Mouse (Mus musculus) intestine, embryonic 15.5 days (tissue): ENCODE results near the gene Gab2. TPM values are rescaled to one million over a fixed set of nuclear protein-coding genes. Genes with fewer than 3 reads are reported as not detected.

Experiments
- ATAC-seq: fragments of 200-750 bp; cut with Nextera tagmentation; 2 replicates; pipeline ENCODE4 v1.8.0; 2017; ENCODE audit warnings: moderate TSS enrichment, moderate library complexity
- H3K27ac ChIP-seq: fragments of 300-500 bp; sonication (generic); 2 replicates; pipeline ENCODE4 v1.5.1; 2015; ENCODE audit warnings: mild to moderate bottlenecking, inconsistent platforms
- H3K27me3 ChIP-seq: fragments of 300-500 bp; sonication (generic); replicated peaks from 2 replicates; pipeline ENCODE4 v1.6.1; 2015; ENCODE audit warnings: inconsistent platforms
- H3K36me3 ChIP-seq: fragments of 300-500 bp; sonication (generic); 2 replicates; pipeline ENCODE4 v1.6.1; 2015; ENCODE audit warnings: inconsistent platforms
- H3K4me1 ChIP-seq: fragments of 300-500 bp; sonication (generic); replicated peaks from 2 replicates; pipeline ENCODE4 v1.6.1; 2015; ENCODE audit warnings: inconsistent platforms
- H3K4me2 ChIP-seq: fragments of 300-500 bp; sonication (generic); replicated peaks from 2 replicates; pipeline ENCODE4 v1.6.1; 2015; ENCODE audit warnings: mild to moderate bottlenecking, inconsistent platforms
- H3K4me3 ChIP-seq: fragments of 300-500 bp; sonication (generic); replicated peaks from 2 replicates; pipeline ENCODE4 v1.5.1; 2015; ENCODE audit warnings: inconsistent platforms
- H3K9ac ChIP-seq: fragments of 300-500 bp; sonication (generic); 2 replicates; pipeline ENCODE4 v1.6.1; 2015; ENCODE audit warnings: inconsistent platforms
- H3K9me3 ChIP-seq: fragments of 300-500 bp; sonication (generic); 2 replicates; pipeline ENCODE4 v1.6.1; 2016; ENCODE audit warnings: inconsistent platforms
- WGBS: fragments of 180-500 bp; shearing (Covaris S2); methylation state at CpG from one replicate; pipeline ENCODE4 v1.1.7; 2015; 5-methylcytosine and 5-hydroxymethylcytosine counted together
- polyA plus RNA-seq: library from polyadenylated mRNA; unstranded; fragments of >200 nt; fragmentation: Nextera tagmentation; extraction: Ambion mirVana; gene quantifications from 2 replicates; pipeline ENCODE4 v1.2.1, GENCODE M21; 2015

The Gab2 gene
- polyA plus RNA-seq: 7.7 and 8.0 TPM in 2 replicates

DNA sequence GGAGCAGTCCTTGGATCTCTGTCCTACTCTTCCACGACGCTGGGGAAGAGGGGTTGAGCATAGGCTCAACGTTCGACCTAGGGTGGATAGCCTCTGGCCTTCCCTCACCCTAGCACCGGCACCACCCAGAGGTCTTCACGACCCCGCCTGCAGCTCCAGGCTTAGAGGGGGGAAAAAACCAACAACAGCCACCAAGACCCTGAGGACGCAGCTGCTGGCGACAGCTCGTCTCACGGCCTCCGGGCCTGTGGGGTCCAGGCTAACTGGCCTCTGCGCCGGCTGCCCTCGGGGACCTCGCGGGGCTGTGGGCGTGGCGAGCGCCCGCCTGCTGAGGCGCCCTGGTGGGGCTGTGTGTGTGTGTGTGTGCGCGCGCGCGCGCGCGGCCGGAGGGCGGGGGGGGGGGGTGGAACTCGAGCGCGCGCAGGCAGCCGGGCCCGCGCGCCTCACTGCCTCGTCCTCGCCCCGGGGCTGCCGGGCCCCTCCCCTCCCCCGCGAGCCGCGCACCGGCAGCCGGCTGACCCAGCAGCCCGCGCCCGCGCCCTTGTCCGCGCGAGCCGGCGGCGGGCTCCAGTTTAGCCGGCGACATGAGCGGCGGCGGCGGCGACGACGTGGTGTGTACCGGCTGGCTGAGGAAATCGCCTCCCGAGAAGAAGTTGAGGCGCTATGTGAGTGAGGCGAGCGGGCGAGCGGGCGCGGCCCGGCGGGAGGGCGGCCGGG, at the start of gene Gab2:
Gene Gab2 (plus strand): TSS at position 345 of the 717 bp plus-strand sequence.
- H3K36me3 ChIP-seq: no peaks in the 10 kb centered on the region
- under 1% methylated on average over 49 of the region's 83 CpGs for WGBS

DNA sequence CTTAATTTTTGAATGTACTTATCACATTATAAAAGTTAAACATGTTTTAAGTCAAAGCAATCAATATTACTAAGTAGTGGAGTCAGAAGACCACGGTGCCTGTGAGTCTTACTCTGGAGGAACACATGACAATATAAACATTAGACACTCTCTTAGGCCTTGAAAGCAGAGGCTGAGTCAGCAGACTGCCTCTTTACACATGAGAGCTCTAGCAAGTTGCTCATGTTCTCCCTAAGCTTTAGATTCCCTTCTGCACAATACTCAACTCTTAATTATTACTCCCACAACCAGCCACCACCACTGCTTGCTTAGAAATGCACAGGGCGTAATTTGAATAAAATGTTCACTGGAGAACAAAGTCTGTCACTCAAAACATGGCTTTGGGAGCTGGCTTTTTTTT, 49.0 kb upstream of the Gab2 start:
- Histone ChIP-seq H3K36me3 (no peaks in the 10 kb centered on the region), H3K9me3 (no peaks in the 10 kb centered on the region), H3K4me2 (no peak overlapping the region), H3K4me3 (no peak overlapping the region), H3K27me3 (no peaks in the 10 kb centered on the region), H3K4me1 (no peaks in the 10 kb centered on the region), H3K9ac (no peak overlapping the region), H3K27ac (no peak overlapping the region)
- WGBS: 66% methylated on average over 2 of the region's 2 CpGs
- ATAC-seq: no peak

More for the DNA sequence above, at the start of gene Gab2:
- peak; percentile 87 for ATAC-seq
- Histone ChIP-seq H3K27me3 (no peaks in the 10 kb centered on the region), H3K9me3 (no peaks in the 10 kb centered on the region), H3K9ac (peak within 1 kb of the TSS; percentile 93), H3K4me1 (peaks cover 10% of the 10 kb centered on the region), H3K4me3 (peak within 1 kb of the TSS; percentile 96), H3K4me2 (peak within 1 kb of the TSS; percentile 87), H3K27ac (peak within 1 kb of the TSS; percentile 93)

DNA sequence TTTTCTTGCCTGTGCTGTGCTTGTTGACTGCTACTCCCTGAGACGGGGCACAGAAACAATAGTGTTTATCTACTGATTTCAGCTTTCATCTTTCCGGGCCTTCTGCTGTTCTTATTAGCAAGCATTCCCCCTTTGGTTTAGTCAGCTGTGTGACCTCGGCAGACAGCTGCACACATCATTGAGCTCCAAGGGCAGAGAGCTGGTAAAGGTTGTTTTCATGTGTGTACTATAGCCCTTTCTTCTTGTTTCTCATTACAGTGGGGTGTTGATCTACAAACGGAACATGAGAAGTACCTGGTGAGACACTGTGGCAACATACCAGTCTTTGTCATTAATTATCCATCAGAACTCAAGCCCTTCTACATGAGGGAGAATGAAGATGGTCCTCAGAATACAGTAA, 41.7 kb upstream of the Gab2 start:
- no peak overlapping the region for H3K9ac ChIP-seq
- H3K9me3 ChIP-seq: no peaks in the 10 kb centered on the region
- ATAC-seq: no peak
- no peaks in the 10 kb centered on the region for H3K4me1 ChIP-seq
- H3K27me3 ChIP-seq: no peaks in the 10 kb centered on the region
- H3K27ac ChIP-seq: no peak overlapping the region
- WGBS: 77% methylated on average over 4 of the region's 4 CpGs
- no peak overlapping the region for H3K4me3 ChIP-seq
- H3K36me3 ChIP-seq: no peaks in the 10 kb centered on the region
- H3K4me2 ChIP-seq: no peak overlapping the region

DNA sequence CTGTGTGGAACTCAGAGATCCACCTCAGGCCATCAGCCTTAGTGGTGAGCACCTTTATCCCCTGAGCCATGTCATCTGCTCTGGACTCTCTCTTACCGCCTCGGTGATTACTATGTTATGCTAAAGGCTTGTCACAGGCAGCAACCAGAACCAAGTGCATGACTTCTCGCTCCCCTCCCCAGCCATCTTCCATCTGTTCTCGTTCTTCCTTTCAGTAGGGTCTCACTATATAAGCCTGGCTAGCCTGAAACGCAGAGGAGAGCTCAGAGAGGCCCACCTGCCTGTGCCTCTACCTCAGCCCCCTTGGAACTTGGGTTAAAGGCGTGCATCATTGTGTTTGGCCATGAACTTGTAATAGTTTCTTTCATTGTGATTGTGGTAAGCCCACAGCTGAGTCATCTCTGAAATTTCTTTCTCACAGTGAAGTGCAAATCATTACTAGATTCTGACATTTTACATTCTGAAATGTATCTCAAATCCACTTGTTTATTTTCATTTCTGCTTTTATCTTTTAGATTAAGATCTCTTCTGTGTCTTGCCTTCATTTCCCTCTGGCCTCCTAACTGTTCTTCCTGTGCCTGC, 39.4 kb upstream of the Gab2 start:
- H3K27me3 ChIP-seq: no peaks in the 10 kb centered on the region
- no peak overlapping the region for H3K4me2 ChIP-seq
- H3K36me3 ChIP-seq: no peaks in the 10 kb centered on the region
- no peak overlapping the region for H3K27ac ChIP-seq
- no peak overlapping the region for H3K4me3 ChIP-seq
- no peaks in the 10 kb centered on the region for H3K4me1 ChIP-seq
- ATAC-seq: no peak
- H3K9me3 ChIP-seq: no peaks in the 10 kb centered on the region
- H3K9ac ChIP-seq: no peak overlapping the region
- WGBS: 88% methylated on average over 6 of the region's 6 CpGs

DNA sequence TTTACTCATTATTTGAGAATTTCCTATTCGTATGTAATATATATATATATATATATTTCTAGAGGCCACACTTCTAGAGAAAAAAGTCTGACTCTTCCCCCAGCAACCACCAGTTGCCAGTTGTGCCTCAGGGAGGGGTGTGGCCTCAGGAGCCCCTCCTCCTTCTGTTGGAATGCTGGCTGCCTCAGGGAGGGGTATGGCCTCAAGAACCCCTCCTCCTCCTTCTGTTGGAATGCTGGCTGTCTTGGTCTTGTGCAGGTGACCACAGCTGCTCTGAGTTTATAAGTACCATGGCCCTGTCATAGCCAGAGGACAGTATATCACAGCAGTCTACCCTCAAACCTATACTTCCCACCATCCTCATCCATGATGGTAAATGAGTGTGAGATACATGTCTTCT, 38.4 kb upstream of the Gab2 start:
- no peak overlapping the region for H3K27ac ChIP-seq
- no peak overlapping the region for H3K4me2 ChIP-seq
- H3K9ac ChIP-seq: no peak overlapping the region
- no peak overlapping the region for H3K4me3 ChIP-seq
- WGBS: 79% methylated on average over 1 of the region's 1 CpGs
- H3K4me1 ChIP-seq: no peaks in the 10 kb centered on the region
- H3K36me3 ChIP-seq: no peaks in the 10 kb centered on the region
- no peaks in the 10 kb centered on the region for H3K9me3 ChIP-seq
- H3K27me3 ChIP-seq: no peaks in the 10 kb centered on the region
- ATAC-seq: no peak

DNA sequence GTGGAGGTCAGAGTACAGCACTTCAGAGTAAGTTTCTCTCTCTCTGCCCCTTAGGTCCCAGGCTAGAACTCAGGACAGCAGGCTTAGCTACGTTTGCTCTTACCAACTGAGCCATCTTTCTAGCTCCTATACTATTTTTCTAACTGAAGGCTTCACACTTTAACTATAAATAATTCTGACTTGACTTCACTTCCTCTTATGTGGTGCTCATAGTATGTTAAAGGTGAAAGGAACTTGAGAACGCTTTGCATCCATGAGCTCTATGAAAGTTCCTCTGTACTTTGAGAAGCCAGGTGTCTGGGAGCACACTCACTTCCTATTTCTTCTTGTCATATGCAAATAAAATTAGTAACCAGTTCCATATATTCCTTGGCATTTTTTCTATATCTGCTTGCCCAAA, 20.4 kb upstream of the Gab2 start:
- WGBS: 82% methylated on average over 2 of the region's 2 CpGs
- H3K36me3 ChIP-seq: no peaks in the 10 kb centered on the region
- no peaks in the 10 kb centered on the region for H3K4me1 ChIP-seq
- no peak for ATAC-seq
- no peaks in the 10 kb centered on the region for H3K27me3 ChIP-seq
- H3K4me3 ChIP-seq: no peak overlapping the region
- no peak overlapping the region for H3K27ac ChIP-seq
- no peak overlapping the region for H3K4me2 ChIP-seq
- H3K9me3 ChIP-seq: no peaks in the 10 kb centered on the region
- H3K9ac ChIP-seq: no peak overlapping the region

DNA sequence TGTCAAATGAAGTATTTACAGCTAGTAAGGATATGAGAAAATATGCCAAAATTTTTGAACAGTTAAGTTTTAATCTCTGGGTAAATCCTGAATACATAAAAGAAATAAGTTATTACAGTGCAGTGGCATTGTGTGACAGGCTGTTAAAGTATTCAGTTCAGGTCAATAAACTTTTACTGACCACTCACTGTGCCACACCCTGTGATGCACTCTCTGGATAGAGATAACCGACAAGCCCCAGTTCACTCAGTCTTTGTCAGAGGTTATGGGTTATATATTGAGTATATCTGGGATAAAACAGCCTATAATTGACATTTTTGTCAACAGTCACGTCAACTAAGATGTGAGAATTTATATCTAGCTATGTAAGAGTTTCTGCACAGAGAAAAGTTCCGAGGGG, 9.9 kb upstream of the Gab2 start:
- no peak overlapping the region for H3K9ac ChIP-seq
- no peak for ATAC-seq
- H3K4me1 ChIP-seq: no peaks in the 10 kb centered on the region
- no peaks in the 10 kb centered on the region for H3K36me3 ChIP-seq
- WGBS: 72% methylated on average over 3 of the region's 3 CpGs
- no peaks in the 10 kb centered on the region for H3K9me3 ChIP-seq
- H3K27ac ChIP-seq: no peak overlapping the region
- H3K4me2 ChIP-seq: no peak overlapping the region
- H3K4me3 ChIP-seq: no peak overlapping the region
- no peaks in the 10 kb centered on the region for H3K27me3 ChIP-seq

DNA sequence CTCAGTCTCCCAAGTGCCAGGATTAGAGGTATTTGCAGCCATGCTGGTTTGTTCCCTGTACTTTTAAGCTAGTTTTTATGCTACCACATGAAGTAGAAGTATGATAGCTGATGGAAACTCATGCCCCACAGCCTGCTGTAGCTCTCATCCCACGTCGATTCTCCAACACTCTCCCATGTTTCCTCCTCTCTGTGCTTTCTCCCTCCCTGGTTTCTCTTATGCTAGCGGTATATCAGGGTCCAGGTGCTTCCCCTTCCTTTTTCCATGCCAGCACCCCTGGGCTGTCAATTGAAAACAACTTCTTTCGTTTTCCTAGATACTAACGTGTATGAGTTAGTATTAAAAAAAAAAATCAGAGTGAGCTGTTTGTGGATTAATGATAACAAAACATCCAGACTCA, 9.3 kb upstream of the Gab2 start:
- ATAC-seq: no peak
- Histone ChIP-seq H3K4me2 (no peak overlapping the region), H3K9me3 (no peaks in the 10 kb centered on the region), H3K27me3 (no peaks in the 10 kb centered on the region), H3K4me1 (no peaks in the 10 kb centered on the region), H3K36me3 (no peaks in the 10 kb centered on the region), H3K9ac (no peak overlapping the region), H3K4me3 (no peak overlapping the region), H3K27ac (no peak overlapping the region)
- WGBS: 84% methylated on average over 5 of the region's 5 CpGs

DNA sequence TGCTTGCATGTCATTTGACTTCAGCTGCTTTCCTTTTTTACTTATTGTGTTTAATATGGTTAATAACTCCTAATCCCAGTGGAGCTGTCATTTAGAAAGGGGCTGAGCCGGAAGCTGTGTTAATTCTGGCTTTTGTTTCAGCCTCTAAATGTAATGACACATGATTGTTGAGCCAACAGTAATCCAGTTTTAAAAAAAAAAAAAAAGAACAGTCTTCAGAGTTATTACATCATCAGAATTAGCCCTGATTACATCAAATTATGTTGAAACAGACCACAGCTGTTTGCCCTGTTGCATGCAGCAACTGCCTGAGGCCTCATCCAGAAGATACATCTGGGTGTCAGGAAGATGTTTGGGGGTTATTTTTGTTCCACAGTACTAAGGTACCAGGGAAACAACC, 6.4 kb upstream of the Gab2 start:
- 64% methylated on average over 1 of the region's 1 CpGs for WGBS
- no peak overlapping the region for H3K4me3 ChIP-seq
- no peaks in the 10 kb centered on the region for H3K27me3 ChIP-seq
- 0 out of 2 replicates have a peak, but pooled peaks cover 3% of the 10 kb centered on the region for H3K4me1 ChIP-seq
- H3K4me2 ChIP-seq: no peak overlapping the region
- no peak overlapping the region for H3K9ac ChIP-seq
- no peak overlapping the region for H3K27ac ChIP-seq
- H3K9me3 ChIP-seq: no peaks in the 10 kb centered on the region
- ATAC-seq: no peak
- H3K36me3 ChIP-seq: no peaks in the 10 kb centered on the region

DNA sequence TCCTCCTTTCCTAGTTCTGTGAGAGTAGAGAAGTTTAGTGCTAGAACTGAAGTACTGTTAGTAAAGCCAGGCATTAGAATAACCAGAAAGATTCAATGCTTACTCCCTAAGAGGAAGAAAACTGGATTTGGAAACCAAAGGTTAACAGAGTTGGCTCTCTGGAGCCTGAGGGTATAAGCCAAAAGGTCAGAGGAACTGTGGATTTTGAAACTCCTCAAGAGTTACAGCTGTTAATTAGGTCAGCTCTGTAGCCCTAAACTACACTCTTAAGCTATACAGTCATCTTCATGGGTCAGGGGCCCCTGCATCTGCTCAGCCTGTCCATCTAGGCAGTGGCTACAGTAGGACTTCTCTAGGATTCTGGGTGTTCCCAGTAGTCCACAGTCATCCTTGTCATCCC, 4.4 kb upstream of the Gab2 start:
- H3K9ac ChIP-seq: no peak overlapping the region
- no peaks in the 10 kb centered on the region for H3K9me3 ChIP-seq
- H3K4me2 ChIP-seq: no peak overlapping the region
- no peak overlapping the region for H3K27ac ChIP-seq
- H3K27me3 ChIP-seq: no peaks in the 10 kb centered on the region
- no peaks in the 10 kb centered on the region for H3K36me3 ChIP-seq
- ATAC-seq: no peak
- H3K4me1 ChIP-seq: 0 out of 2 replicates have a peak, but pooled peaks cover 6% of the 10 kb centered on the region
- no peak overlapping the region for H3K4me3 ChIP-seq

DNA sequence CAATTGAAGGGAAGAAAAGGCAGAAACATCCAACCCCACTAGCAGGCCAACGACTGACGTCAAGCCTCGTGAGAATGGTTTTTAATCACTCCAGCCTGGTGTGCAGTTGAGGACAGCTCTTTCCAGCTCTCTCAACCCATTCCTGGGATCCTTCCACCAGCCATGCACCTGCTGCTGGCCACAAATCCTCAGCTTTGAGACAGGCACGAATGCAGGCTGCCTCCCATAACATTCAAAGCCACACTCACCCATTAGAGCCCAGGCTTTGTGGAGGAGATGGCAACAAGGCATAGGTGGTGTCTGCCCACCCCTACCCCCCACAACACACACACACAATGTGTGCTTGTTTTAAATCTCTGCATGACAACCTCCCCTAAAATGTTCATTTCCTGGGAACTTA, 2.7 kb upstream of the Gab2 start:
- no peaks in the 10 kb centered on the region for H3K9me3 ChIP-seq

DNA sequence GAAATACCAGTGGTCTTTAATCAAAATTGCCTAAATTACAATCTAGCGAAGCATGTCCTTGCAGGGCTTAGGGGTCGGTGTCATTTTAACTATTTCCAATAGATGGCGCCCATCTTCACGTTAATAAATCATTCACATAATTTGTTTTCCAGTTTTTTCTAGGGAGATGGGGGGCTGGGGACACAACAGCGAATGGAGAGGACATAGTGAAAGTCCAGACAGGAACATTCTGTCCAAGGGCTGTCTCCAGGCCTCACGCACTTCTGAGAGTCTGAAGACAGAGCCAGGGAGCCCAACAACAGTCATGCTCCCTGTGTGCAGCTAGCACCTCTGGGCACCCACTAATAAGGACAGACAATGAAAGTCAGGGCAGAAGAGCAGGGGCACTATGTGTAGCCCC, 2.2 kb upstream of the Gab2 start:
- no peak overlapping the region for H3K4me3 ChIP-seq
- WGBS: 17% methylated on average over 6 of the region's 6 CpGs
- no peak overlapping the region for H3K27ac ChIP-seq
- ATAC-seq: no peak
- no peaks in the 10 kb centered on the region for H3K9me3 ChIP-seq
- peaks cover 10% of the 10 kb centered on the region for H3K4me1 ChIP-seq
- no peaks in the 10 kb centered on the region for H3K36me3 ChIP-seq
- no peak overlapping the region for H3K4me2 ChIP-seq
- no peaks in the 10 kb centered on the region for H3K27me3 ChIP-seq
- no peak overlapping the region for H3K9ac ChIP-seq

More for the DNA sequence above, 2.7 kb upstream of the Gab2 start:
- H3K4me2 ChIP-seq: no peak overlapping the region
- H3K27me3 ChIP-seq: no peaks in the 10 kb centered on the region
- no peaks in the 10 kb centered on the region for H3K36me3 ChIP-seq
- H3K4me3 ChIP-seq: no peak overlapping the region
- 57% methylated on average over 4 of the region's 4 CpGs for WGBS
- no peak overlapping the region for H3K9ac ChIP-seq
- ATAC-seq: no peak
- H3K4me1 ChIP-seq: peaks cover 10% of the 10 kb centered on the region
- H3K27ac ChIP-seq: no peak overlapping the region
